Mouse (Mus musculus) cerebellum, postnatal 25 days (tissue): ENCODE measurements at regions not wholly inside any gene's neighbourhood (a gene's known extent, or its start where the extent isn't known, plus 50 kb on each side); places are given as distances from the start of the nearest gene placed in this dataset.

Experiments
- DNase-seq, 2 experiments: peaks; one replicate each; pipeline ENCODE4 v3.0.0; 2021; ENCODE audit warnings: mixed read lengths in 2 of 2

DNA sequence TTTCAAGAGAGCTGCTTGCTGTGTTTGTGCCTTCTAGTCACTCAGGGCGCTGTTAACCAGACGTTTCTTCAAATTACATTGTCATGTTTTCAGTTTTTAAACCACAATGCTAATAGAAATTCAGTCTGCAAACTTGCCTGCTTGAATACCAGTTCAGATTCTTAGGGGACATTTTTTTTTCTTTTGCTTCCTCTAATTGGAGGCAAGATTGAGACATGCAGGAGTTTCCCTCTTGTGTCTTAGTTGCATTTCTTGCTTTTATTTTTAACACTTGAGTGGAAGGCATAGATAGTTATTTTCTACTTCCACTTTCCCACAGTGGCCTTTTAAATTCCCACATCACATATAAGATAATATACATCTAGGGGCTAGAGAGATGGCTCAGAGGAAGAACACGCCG lies 246.8 kb downstream of the Grpr start:
- DNase-seq = no peak

DNA sequence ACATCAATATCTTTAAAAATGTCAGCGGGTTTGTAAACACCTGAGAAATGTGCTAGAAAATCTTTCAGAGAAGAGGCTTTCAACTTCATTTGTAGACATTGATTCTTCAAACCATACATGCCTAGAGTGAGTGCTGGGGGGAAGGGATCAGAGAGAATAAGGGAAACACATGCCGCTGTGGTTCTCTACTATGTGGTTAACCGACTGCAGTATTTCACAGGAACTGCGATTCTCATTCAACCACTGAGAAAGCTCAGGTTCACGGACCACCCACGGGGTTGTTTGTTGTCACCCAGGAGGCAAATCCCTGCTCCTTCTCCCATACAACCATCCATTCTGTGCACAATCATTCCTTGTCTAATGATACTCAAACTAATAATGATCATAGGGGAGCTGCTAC lies 248.4 kb downstream of the Grpr start:
- no peak for DNase-seq

DNA sequence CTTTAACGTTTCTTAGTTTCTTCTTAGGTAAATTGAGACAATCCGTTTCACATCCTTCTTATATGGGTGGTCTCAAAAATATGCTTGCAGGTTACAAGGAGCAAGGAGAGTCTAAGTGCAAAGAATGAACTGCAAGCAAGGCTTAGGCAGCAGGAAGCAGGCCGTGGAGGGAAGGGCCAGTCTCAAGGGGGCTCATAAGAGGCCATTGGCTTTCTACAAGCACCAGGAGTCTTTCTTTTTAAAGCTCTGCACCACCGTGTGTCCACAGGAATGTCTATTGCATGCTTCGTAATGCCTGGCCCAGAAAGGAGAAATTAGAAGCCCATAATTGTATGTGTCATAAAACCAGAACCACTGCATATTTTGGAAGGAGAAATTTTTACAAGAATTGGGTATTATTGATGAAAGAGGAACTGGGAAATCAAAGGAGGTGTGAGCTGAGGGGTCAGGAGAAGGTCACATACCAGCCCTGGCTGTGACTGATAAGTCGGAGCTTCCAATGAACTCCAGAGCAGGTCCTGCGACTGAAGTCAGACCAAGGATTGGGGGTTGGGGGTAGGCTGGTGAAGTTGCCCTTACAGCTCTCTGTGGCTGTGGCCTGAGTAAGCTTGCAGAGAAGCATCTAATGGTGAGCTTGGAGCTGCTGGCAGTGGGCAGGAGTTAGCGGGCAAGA lies 252.4 kb downstream of the Grpr start:
- DNase-seq = no peak

DNA sequence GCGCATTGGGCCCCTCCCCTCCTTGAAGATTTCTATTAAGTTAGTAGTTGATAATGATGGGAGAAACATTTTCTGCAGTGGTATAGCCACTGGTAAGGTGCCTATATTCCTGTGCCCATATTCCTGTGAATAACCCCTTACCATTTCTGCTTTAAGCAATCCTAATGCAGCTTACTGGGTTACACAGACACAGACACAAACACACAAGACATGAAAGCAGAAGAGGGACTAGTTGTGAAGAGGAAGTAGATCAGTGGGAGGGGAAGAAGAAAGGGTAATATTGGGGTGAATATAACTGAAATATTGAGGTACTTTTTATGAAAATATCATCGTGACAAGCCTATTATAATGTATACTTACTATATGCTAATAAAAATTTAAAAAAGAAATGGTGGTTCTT lies 288.2 kb downstream of the Grpr start:
- no peak for DNase-seq

DNA sequence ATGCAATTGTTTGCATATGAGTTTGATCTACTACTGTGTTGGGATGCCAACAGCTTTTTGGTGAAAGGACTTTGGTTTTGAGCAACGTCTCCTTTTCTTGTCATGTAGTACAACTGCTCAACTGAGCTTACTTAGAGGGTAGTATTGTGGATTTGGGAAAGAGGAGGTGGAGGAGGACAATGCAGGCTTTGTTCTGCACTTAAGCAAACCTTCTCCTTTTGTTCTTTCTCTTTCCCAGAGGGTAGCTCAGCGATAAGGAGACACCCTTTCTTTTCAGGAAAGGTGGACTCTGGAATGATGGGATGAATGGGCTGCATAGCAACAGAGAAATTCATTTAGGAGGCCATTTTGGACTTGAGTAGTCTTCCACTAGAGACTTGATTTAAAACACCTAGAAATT lies 288.6 kb upstream of the S100g start:
- no peak for DNase-seq

DNA sequence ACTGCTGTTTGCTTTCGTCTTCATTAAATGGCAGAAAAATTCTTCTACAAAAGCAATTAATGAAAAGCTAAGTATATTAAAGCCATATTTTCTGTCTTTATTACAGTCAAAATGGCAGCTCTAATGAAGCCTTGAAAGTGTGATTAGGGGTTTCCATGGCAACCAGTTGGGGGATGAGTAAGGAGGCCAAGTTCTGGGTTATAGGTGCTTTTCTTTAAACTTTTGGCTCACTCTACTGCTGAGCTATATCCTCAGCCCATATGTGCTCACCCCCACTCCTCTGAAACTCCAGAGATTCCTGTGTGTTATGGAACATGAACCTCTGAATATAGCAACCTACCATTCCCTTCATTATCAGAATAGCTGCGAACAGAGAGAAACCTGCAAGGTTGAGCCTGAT lies 240.9 kb upstream of the S100g start:
- no peak for DNase-seq

DNA sequence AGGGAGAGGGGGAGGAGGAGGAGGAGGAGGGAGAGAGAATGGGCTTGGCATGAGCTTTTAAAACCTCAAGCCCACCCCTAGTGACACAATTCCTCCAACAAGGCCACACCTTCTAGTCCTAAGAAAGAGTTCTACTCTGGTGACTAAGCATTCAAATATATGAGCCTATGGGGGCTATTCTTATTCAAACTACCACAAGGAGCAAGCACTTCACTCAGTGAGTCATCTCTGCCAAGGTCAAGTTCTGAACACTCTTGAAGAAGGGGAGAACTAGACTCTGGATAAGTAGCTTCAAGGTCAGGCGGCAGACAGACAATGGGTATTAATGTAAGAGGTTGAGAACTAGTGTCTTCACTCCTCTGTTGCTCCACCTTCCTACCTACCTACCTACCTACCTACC lies 239.0 kb upstream of the S100g start:
- no peak for DNase-seq

DNA sequence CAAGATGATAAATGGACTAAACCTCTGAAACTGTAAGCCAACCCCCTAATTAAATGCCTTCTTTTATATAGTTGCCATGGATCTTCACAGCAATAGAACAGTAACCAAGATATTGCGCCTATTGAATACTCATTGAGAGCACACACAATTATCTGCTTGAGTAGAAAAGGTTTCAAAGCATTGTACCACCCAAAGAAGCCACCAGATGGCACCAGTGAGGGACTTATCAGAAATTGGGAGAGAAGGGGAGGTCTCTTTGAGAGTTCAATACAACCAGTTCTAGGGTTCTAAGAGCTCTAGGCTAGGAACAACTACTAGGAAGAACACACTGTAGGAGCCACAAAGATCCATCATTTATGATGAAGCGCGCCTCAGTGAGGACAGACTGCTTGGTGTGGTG lies 217.2 kb upstream of the S100g start:
- DNase-seq = no peak

DNA sequence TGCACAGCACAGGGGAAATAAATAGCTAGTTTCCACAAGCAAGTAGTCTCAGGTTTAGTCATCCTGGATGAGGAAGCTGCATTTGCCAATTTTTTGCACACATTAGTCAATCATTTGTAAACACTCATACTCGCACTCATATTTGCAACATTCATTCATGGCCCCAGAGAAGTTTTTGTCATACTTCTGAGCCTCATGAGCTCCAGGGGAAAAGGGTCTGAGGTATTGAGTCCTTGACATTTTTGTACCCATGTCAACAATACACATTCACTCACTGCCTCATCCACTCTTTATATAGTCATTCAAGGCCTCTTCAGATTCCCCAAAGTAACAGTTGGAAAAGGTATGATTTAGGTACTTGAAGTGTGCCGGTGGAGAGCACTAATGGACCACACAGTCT lies 200.4 kb upstream of the S100g start:
- DNase-seq = no peak

DNA sequence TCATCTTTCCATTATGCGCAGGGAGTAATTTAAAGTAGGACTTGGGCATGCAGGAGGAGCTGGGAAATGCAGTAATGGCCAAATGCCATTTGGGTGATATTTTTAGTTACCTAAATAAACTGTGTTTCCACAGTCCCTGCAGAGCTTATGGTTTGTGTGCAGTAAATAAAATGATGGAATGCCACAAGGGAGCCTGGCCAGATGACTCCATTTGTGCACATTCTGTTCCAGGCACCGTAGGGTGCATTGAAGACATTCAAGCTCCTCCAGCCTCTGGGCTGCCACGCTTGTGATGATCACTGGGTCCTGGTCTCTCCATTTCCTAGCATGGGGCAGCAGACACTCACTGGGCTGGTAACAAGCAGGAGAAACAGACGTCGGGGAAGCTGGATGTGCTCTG lies 190.9 kb upstream of the S100g start:
- peak; percentile 18 to 24 for DNase-seq

DNA sequence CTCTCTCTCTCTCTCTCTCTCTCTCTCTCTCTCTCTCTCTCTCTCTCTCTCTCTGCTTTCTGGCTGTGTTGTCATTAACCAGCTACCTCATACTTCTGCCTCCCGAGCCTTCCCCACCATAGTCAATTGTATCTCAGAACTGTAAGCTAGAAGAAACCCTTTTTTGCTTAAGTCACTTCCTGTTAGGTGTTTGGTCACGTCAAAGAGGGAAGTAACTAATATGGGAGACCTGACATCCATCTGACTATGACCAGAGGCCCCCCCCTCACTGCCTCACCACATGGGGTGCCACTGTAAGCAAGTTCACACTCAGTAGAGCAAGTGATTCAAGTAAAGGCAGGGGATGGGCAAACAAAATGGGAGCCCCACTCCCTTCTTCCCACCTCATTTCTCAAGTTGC lies 187.6 kb upstream of the S100g start:
- DNase-seq = no peak

DNA sequence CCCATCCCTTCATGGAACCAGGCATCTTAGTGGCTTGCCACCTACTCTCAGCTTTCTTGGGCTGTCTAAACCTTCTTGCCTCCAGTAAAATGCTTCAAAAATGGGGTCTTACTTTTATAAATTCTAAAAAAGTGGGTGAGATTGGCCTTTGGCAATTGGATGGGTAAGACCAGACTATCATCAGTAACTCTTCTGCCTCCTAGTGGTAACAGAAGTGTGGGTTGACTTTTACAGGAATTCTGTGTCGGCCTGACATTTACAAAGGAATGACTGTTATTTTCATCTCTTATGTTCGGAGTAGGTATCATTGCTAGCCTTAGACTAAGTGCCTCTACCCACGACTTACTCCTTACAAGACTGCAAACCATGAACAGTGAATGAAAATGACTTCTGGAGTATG lies 180.1 kb upstream of the S100g start:
- no peak for DNase-seq

DNA sequence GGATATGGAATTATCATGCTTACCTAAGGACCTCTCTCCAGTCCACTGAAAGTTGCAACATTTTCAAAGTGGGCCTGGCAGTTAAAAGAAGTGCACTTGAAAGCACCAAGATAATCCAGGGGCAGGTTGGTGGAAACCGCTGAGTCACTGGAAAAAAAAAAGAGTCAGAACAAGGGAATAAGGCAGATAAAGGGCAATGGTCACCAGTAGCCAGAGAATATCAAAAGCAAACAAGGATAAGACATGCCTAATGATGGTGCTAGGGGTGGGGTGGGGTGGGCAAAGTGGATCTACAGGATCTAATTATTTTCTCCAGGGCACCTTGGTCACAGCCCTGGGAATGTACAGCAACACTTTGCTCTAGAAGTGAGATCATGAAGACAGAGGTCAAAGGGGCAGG lies 175.1 kb upstream of the S100g start:
- no peak for DNase-seq

DNA sequence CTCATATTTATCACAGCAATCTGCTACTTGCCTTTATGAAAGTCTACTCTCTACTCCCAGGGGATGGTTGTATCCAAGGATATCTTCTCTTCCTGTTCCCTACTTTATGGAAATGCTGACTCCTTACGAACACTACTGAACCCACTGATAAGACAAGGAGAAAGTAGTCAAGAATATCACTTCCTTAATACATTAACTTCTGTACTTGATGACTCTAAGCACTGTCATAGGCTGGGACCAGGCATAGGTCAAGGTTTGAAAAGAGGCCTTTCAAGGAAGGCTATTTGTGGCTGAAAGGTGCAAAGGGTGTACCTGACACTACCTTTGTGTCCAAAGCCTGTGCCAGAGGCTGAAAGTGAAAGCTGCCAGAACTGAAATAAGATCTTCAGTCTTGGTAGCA lies 164.2 kb upstream of the S100g start:
- DNase-seq = no peak

DNA sequence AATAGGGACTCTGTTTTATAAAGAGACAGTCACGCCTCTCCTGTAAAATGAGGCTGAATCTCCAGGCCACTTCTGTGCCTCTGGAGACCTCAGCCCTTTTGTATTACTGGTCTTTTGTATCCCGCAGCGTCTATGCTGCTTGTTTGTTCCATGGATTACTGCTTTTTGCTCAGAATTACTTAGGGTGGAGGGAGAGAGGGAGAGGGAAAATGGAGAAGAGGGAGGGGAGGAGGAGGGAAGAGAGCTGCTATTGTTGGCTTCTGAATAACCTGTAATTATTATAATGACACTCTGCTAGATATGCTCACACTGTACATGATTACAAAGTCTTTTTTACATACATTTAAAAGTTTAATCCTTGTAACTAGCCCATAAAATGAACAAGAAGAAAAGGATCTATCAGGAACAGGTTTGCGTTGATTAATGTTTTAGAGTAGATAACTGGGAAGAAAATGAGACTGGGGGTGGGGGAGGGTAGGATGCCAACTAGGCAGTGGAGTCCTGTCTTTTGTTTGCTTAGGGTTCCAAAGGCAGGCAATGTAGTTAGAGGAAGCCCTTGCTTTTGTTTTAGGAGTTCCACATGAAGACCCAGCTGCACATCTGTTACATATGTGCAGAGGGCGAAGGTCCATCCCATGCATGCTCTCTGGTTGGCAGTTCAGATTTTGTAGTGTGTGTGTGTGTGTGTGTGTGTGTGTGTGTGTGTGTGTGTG lies 153.4 kb upstream of the S100g start:
- DNase-seq = no peak

DNA sequence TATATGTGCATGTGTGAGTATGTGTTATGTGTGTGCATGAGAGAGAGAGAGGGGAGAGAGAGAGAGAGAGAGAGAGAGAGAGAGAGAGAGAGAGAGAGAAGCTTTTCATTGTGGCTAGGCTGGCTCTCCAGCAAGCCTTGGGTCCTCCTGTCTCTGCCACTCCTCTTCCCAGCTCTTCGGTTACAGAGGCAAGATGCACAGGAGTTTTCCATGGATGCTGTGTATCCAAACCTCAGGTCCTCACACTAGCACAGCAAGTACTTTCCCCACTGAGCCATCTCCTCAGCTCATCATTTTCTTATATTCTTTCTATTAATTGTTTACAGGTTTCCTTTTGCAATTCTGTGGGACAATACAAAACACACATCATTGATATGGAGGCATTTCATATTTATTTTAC lies 152.8 kb upstream of the S100g start:
- DNase-seq = no peak

DNA sequence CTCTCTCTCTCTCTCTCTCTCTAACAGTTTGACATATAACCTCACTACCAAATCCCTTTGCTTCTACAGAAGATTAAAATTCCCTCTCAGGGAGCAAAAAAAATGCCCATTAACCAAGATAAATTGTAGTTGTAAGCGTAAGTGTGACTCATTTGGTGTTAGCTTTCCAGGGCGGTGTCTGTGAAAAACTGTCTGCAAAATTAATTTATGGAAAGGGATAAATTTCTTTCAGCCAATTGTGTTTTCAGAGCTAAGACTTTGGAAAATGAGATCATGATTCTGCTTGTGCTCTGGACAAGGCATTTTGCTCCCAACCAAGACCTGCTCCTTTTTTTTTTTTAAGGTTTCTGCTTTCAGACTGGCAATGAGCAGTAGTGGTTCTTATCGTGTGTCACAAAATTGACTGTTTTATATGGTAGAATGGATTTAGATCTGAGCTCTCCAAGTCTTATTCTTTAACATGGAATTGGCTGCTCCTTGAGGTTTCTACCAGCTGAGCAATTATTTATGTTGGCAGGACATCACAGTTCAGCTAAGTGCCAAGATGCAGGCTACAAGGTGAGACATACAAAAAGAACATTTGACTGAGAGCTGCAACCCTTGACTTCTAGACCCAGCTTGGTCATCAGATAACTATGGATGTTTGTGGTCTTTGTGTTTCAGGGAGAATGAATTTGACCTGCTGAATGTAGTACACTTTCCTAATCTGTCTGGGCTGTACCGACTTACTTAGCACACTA lies 130.8 kb upstream of the S100g start:
- DNase-seq = no peak
